Mouse (Mus musculus) gastrocnemius, postnatal 25 days (tissue): ENCODE measurements at regions not wholly inside any gene's neighbourhood (a gene's known extent, or its start where the extent isn't known, plus 50 kb on each side); places are given as distances from the start of the nearest gene placed in this dataset.

Experiments
- DNase-seq: peaks from one replicate; pipeline ENCODE4 v3.0.0; 2022

GRCm38 (mm10) chr1:90457396-90457795 lies 145.4 kb upstream of the Cops8 start:
- no peak for DNase-seq

DNA sequence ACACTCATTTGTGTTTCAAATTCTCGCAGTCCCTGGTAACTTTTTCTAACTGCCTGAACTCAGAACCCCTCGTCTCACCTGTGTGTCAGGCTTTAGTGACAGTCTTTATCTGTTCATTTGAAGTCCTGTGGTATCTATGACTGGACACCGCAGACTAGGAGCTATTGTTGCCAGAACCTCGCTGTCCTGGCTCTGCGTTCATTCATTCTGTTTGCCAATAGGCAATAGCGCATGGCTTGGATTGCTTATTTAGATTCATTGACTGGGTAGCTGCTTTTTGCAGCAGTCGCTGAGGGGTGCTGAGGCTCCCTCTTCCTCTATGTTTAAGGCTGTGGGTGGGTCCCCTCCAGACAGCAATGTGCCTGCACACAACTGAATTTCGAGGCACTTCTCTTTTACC lies 144.6 kb upstream of the Cops8 start:
- no peak for DNase-seq

- DNase-seq, result no peak
Measured at GRCm38 (mm10) chr1:90461699-90462098, 141.1 kb upstream of the Cops8 start.

DNA sequence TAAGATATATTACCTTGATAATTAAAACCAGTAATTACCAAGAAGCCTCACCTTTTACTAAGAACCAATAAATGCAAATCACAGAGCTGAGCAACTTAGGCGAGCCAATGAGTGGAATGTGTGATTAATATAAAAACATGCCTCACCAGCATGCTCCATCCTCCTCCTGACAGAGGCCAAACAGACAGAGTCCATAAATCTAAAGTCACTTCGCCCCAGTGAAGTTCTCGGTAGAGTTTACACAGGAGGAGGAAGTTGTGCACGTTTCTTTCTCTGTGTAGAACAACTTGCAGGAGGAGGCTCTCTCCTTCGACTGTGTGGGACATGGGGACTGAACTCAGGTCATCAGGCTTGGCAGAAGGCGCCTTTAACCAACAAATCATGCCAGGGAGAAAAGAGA lies 139.5 kb upstream of the Cops8 start:
- no peak for DNase-seq

- DNase-seq, result peak; percentile 34
Measured at GRCm38 (mm10) chr1:90467646-90468045, 135.1 kb upstream of the Cops8 start.

GRCm38 (mm10) chr1:90470996-90471395 lies 131.8 kb upstream of the Cops8 start:
- DNase-seq, result no peak

DNA sequence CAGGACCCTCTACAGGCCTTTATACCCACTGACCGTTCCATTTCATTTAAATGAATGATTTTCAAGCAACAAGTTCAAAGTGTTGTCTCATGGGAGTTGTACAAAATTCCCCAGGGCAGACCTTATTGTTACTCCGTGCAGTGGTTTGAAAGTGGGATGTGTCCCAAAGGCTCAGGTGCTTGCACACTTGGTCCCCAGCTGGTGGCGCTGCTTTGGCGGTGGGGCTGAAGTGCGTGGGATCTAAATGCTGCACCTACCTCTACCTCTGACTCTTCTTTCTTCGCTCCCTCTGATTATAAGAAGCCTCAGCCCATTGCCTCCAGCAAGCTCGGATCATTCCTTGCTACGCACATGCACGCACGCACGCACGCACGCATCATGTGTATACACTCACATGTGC lies 131.0 kb upstream of the Cops8 start:
- DNase-seq, result no peak

DNA sequence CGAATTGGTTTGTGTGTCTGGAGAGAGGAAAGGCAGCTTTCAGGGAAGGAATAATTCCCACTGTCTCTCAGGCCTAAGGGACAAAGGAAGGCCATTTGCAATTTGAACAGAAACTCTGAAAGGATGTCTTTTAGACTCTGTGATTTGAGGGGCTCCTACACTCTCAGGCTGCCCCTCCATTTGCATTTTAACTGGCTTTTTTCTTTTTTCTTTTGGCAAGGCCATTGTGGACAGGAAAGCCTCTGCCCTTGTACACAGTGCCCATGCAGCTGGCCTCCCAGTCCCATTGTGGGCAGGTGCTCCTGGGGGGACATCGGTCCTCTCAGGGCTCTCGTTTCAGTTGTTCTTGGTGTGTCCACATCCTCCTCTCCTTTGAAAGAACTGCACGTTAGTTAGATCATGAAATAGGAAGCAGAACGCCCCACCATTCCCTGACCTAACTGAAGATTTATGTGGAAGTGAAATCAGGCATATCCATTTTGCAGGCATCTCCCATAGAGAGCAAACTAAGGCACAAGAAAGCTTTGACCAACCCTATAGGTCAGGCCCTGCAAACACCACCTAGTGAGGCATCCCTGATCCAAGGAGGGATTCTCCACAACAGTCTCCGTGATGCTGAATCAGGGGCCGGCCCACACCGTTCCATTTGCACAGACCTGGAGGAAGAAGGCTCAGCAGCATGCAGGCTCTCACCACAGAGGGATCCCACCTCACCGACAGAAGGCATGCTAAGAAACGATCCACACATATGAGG lies 127.5 kb upstream of the Cops8 start:
- DNase-seq, result no peak

- DNase-seq, result no peak
Measured at GRCm38 (mm10) chr1:90476556-90477243, 126.1 kb upstream of the Cops8 start.

DNA sequence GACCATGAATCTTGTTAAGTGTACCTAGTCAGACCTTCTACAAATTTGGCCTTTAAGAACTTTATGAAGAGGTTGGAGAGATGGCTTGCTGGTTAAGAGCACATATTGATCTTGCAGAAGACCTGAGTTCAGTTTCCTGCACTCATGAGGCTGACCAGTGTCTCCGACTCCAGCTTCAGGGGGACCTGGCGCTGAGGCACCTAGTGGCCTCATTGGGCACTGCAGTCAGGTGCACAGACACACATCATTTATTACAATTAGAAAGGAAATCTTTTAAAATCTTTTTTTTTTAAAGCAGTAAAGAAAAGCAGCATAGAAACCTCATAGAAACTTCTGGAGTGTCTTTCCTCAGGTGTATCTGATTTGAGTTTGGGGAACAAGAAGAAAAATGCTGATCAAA lies 123.9 kb upstream of the Cops8 start:
- DNase-seq, result no peak

DNA sequence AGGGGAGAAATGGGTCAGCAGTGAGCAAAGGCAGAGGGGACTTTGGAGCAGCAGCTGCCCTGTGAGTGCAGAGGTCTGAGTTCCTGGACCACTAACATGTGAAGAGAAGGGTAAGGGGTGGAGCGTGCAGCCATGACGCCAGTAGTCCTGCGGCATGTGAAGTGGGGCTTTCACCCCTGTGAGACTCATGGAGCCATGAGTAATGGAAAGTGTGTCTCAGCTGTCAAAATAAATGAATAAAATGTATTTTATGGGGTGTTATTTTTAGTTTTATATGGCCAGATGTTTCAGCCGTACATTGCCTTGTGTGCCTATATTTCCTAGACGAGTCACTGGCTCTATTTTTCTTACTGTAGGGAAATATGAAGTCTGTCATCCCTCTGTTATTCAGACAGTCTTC lies 121.5 kb upstream of the Cops8 start:
- no peak for DNase-seq

DNA sequence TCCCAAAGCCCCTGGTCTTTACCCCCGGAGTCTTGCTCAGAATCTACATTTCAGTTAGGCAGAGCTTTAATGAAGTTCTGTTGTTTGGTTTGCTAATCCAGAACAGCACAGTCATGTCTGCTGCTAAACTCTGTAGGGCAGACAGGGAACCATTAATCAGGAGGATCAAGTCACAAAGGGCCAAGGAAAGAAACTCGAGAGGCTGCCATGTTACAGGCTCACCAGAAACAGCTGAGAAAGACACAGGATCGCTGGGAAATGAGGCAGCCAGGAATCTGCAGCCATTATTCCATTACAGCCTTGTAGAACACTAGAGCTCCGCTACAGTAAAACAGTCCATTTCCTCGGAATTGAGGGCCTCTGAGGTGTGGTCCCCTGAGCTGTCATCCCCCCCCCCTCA lies 121.1 kb upstream of the Cops8 start:
- DNase-seq, result no peak

DNA sequence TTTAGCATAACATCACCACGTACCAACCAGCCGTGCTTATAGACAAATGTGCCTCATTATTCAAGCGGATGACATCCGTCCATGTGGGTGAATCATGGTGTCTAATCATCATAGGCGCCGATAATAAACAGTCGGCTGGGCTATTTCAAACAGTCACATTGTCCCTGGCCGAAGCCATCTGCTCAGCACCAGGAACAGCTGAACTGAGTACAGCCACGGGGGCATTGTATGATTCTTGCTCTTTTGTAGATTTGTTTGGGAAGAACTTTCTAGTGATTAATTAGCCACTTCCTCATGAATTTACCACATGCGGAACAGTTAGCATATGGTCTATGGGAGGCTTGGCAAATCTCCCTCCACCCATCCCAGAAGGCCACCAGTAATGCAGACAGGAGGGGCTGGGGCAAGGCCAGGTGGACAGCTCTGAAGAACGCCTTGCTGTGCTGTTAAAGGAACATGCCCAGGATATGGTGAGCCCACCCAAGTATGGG lies 116.4 kb upstream of the Cops8 start:
- DNase-seq, result no peak

DNA sequence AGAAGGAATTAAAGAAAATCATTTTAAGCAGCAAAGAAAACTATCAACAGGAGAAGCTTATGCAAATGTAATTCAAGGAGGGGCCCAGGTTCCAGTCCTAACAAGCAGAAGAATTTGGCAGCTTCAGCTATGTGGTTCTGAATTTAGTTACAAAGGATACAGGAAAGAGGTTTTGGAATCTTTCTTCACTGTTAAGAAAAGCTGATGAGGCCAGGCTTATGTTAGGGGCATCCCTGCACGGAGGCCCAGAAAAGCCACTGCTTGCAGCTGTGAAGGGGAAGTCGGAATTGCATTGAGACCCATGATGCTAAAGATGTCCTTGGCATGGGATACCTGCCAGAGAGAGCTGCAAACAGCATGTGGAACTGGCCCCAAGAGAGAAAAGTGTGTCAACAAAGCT lies 114.9 kb upstream of the Cops8 start:
- DNase-seq, result no peak

- peak; percentile 5 for DNase-seq
Measured at GRCm38 (mm10) chr1:90488991-90489390, 113.8 kb upstream of the Cops8 start.

- peak; percentile 20 for DNase-seq
Measured at GRCm38 (mm10) chr1:90490335-90490734, 112.4 kb upstream of the Cops8 start.

GRCm38 (mm10) chr1:90493481-90493880 lies 109.3 kb upstream of the Cops8 start:
- no peak for DNase-seq

DNA sequence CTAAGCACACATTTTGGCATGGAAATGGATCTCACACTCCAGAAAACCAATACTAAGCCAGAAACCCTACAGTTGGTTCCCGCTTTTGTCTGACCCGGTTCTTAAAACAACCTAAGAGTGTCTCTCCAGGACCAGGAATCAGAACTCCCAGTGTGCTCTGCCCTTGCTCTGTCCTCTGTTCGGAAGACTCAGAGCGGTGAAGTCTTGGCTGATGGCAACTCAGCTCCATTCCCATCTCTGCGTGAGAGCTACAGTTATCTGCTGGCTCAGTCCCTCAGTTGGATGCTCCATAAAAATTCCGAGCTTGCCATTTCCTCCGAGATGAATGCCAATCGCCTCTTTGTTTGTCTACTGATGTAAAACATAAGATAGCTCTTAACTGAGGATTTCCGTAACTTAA lies 107.6 kb upstream of the Cops8 start:
- no peak for DNase-seq

DNA sequence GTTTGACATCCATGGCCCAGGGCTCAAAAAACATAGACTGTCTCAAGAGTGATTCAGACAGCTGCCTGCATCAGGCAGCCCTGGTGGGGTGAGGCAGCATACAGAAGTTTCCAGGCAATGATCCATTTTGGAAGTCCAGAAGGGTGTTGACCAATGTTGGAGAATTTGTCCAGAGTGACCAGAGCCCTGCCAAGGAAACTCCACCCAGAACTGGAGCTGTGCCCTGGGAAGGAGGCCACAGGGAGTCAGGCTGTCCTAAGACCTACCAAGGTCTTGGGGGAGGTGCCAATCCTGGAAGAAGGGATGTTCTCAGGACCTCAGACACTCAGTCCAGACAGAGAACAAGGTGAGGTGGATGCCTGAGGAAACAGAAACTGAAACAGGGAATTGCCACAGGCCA lies 105.2 kb upstream of the Cops8 start:
- peak; percentile 96 for DNase-seq

DNA sequence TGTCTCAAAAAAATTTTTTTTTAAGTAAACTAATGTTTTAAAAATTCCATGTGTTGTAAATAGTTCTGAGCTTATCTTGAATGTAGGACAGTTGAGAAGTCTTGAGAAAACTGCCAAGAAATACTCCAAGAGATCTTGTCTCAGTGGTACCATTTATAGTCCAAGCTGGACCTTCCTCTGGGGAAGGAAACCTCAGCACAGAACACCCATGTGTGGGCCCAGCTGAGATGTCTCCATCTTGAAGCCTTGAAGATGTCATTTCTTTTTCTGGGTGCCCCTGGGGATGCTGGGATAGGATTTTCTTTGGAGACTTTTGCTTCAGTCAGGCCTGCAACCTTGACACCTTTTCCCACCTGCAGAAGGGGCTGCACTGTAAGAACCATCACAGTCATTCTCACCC lies 101.4 kb upstream of the Cops8 start:
- DNase-seq, result no peak

- DNase-seq, result no peak
Measured at GRCm38 (mm10) chr1:90502371-90502770, 100.4 kb upstream of the Cops8 start.

DNA sequence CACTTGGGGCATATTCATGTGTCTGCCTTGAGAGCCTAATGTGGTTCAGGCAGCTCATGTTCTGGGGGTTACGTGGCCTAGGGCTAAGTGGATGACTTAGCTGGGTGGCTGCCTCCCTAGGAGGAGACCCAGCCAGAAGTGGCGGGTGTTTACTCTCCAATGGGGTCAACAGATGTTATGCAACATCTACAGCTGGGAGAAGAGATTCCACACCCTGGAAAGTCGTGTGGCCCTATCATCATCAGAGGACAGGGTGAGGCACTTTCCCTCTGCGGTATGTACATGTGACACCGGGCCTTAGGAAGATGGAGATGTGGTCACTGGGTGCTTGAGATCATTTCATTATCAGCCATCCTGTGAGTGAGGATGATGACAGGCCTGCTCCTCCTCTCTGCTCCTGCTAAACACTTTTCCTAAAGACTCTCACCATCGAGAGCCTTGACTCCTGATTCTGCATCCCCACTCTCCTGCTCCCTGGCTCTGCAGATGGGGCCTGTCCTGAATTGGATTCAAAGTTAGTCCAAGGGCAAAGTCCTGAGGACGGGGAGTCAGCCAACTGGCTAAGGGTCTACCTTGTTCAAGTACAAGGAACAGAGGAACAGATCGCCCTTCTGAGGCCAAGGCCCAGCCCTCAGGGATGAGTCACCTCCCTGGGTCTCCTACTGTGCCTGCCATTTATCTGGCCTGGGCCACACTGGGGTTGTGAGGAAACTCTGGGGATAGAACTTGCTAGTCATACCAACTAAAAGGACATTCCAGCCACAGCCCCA lies 99.8 kb upstream of the Cops8 start:
- DNase-seq, result peak; percentile 59

DNA sequence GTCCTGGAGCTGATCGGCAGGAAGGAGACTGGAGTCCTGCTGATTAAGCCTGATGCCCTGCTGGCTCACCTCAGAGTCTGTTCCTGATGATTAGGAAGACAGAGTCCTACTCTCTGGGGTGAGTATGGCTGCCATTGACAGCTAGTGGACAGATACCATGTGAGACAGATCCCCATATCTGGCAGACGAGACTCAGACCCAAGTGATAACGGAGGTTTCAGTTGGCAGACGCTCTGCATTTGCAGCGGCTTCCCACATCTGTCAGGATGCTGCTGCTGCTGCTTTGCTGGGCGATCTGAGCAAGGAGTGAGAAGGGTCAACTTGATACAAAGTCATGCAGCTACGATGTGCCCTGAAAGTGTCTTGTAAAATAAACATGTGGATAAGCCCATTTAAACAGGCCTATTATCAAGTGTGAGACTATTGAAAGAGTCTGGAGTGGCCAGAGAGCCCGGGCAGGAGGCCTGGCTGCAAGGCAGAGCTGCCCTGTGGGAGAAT lies 98.1 kb upstream of the Cops8 start:
- DNase-seq, result no peak
